8 mouse cellular contexts compared by ENCODE assay signal in genomic region chr10:30802681-30803586, GRCm38 (mm10). TPM values are rescaled to one million over a fixed set of nuclear protein-coding genes. Genes with fewer than 3 reads are reported as not detected.
A peak's percentile ranks its signal among the peaks of the same experiment; 100 is the strongest.
DNase-seq lines count a peak whose midpoint lies in the region; ATAC-seq and TF ChIP-seq lines count a peak whose summit lies in the region.

Gene Ncoa7, minus strand, starts transcription at chr10:30803326.

- intact Hi-C loops in left cerebral cortex, postnatal 25 days (cut with DNase I) = loop anchor here (2.0 to 10.0 kb wide), 5 partner anchors 81 to 1268 kb away; partner anchors contain the start of genes Rspo3 and Trmt11

- peak; percentile 28; the same call in 1 of the 2 replicates for TF ChIP-seq POLR2A in cortical plate, adult 2 months (IDR thresholded peaks at IDR 0.05; ENCODE audit: extremely low read depth, insufficient read depth, low read length)

- peak; percentile 79 for ATAC-seq in inflammation-experienced regulatory T-cells, adult 6 months

- no peak for TF ChIP-seq CTCF in cortical plate, adult 2 months (IDR thresholded peaks at IDR 0.05; ENCODE audit: extremely low read depth, insufficient read depth, low read length)

- peak within 1 kb of the TSS; percentile 82 for H3K4me3 ChIP-seq in cortical plate, adult 2 months (ENCODE audit: insufficient read depth, low read length)

- DNase-seq in adrenal gland, adult (ENCODE audit: inconsistent age in 2 of 2, low spot score in 1 of 2) = peak; percentile 90 to 96
- DNase-seq in gastrocnemius, postnatal 10 days = peak; percentile 73
- peak; percentile 75 to 84 for DNase-seq in left cerebral cortex, postnatal 25 days (ENCODE audit: low spot score in 2 of 2)
- peak; percentile 84 for DNase-seq in mesoderm, embryonic 11.5 days (ENCODE audit: low read depth, low spot score)
- DNase-seq in right cerebral cortex, postnatal 25 days = peak; percentile 87
- DNase-seq in urinary bladder, postnatal 36 days (ENCODE audit: low spot score in 2 of 2) = peak; percentile 69 to 74

- peaks cover 4% of the 10 kb centered on the region; the same call in 1 of the 2 replicates for H3K4me1 ChIP-seq in cortical plate, adult 2 months (ENCODE audit: control insufficient read depth, insufficient read depth, low read length)

- peak within 1 kb of the TSS; percentile 100 for H3K27ac ChIP-seq in cortical plate, adult 2 months (ENCODE audit: insufficient read depth, low read length)

RNA-seq across cellular contexts. Expression of gene Ncoa7, which starts in this region (rescaled TPM):
- 47.2 and 49.9 TPM in 2 replicates for polyA plus RNA-seq in cortical plate, adult 2 months (2012; rRNA removed)
- 1 to 10 TPM; 5.6 to 9.6 TPM for total RNA-seq in gastrocnemius, postnatal 10 days (2021)
- 100 to 1,000 TPM in 1 of 3 experiments, 10 to 100 TPM in 2; 28.3 to 108 (median 83.7) TPM for polyA plus RNA-seq in inflammation-experienced regulatory T-cells, adult 6 months (2017; shearing (Covaris generic))
- 100 to 1,000 TPM; 106 to 111 TPM for total RNA-seq in left cerebral cortex, postnatal 25 days (2021)

Comparison
In these comparisons a context has a peak if more than half of its experiments do, and no peak if none do; other contexts are left out.
1. Peak in every context shown above with its lines: DNase-seq, ATAC-seq, H3K4me3 ChIP-seq and H3K27ac ChIP-seq.
2. RNA of gene Ncoa7 (total RNA-seq): 106 to 111 TPM in left cerebral cortex, postnatal 25 days; 5.6 to 9.6 TPM in gastrocnemius, postnatal 10 days; every median in the first group is over 10 times any median in the second.